18 mouse cellular contexts compared by ENCODE assay signal in genomic region chr13:24921281-24921680, GRCm38 (mm10). TPM values are rescaled to one million over a fixed set of nuclear protein-coding genes. Genes with fewer than 3 reads are reported as not detected.
A peak's percentile ranks its signal among the peaks of the same experiment; 100 is the strongest.
DNase-seq lines count a peak whose midpoint lies in the region; ATAC-seq and TF ChIP-seq lines count a peak whose summit lies in the region.
"Had no signal": no experiment of that assay in that cellular context is flagged by ENCODE, and none has a peak within 500 bp of the region (broad histone marks: within the 10 kb centered on the region; RNA-seq: fewer than 3 reads in every experiment).

No protein-coding gene starts in this region.

- H3K4me3 ChIP-seq in heart, adult 2 months, result no peak overlapping the region
- H3K4me3 ChIP-seq: forebrain, embryonic 10.5 days; hindbrain, embryonic 12.5 days; limb, embryonic 13.5 days had no signal

- H3K79me2 ChIP-seq in heart, adult 2 months (replicated peaks; ENCODE audit: control insufficient read depth, insufficient read depth, low read length), result no peaks in the 10 kb centered on the region

- no peak overlapping the region for H3K27ac ChIP-seq in heart, adult 2 months
- H3K27ac ChIP-seq: forebrain, embryonic 10.5 days; hindbrain, embryonic 12.5 days; limb, embryonic 13.5 days; liver, embryonic 14.5 days had no signal

- no peak overlapping the region for H3K9ac ChIP-seq in heart, adult 2 months (ENCODE audit: low read depth, low read length)
- H3K9ac ChIP-seq: hindbrain, embryonic 12.5 days; limb, embryonic 13.5 days; liver, embryonic 14.5 days had no signal

- 80% methylated on average over 6 of the region's 6 CpGs for WGBS in heart, adult 2 months

- H3K36me3 ChIP-seq in heart, adult 2 months (ENCODE audit: control insufficient read depth, insufficient read depth, low read length), result no peaks in the 10 kb centered on the region; the same call in 1 of the 2 replicates

- TF ChIP-seq EP300 in heart, adult 2 months (IDR thresholded peaks at IDR 0.05; ENCODE audit: insufficient read depth, low read depth, low read length), result no peak

- H3K4me1 ChIP-seq in heart, adult 2 months (ENCODE audit: control insufficient read depth, insufficient read depth, low read length), result no peaks in the 10 kb centered on the region
- H3K4me1 ChIP-seq: forebrain, embryonic 10.5 days; hindbrain, embryonic 12.5 days; limb, embryonic 13.5 days had no signal

- TF ChIP-seq POLR2A in heart, adult 2 months (IDR thresholded peaks at IDR 0.05; ENCODE audit: insufficient read depth, low read depth, low read length), result no peak

- H3K27me3 ChIP-seq in heart, adult 2 months (ENCODE audit: control insufficient read depth, insufficient read depth, low read length), result no peaks in the 10 kb centered on the region
- H3K27me3 ChIP-seq: hindbrain, embryonic 12.5 days; limb, embryonic 13.5 days had no signal

- no peak for TF ChIP-seq CTCF in heart, adult 2 months (IDR thresholded peaks at IDR 0.05)

- ATAC-seq in inflammation-experienced regulatory T-cells, adult 6 months, result peak; percentile 63

- intact Hi-C loops in heart, adult 2 months (cut with DNase I), result loop anchor here (2.0 to 10.0 kb wide), 3 partner anchors 39 to 438 kb away; no protein-coding TSS in a partner anchor

- DNase-seq in heart, adult 11 months, result peak; percentile 46
- DNase-seq in heart, adult 2 months, result no peak
- peak; percentile 65 for DNase-seq in CD4-positive helper T cell, adult 2 months (ENCODE audit: low read depth, low spot score)
- DNase-seq in thymus, postnatal 14 days, result peak; percentile 37
- DNase-seq in layer of hippocampus, adult 11-12 months (ENCODE audit: low spot score), result no peak
- no peak for DNase-seq in frontal cortex, postnatal 36 days (ENCODE audit: low spot score in 2 of 2)
- no peak for DNase-seq in testis, postnatal 14 days (ENCODE audit: low spot score)
- DNase-seq: adrenal gland, adult 2 months; cerebellum, adult 8-10 months; gastrocnemius, postnatal 14 days; heart, postnatal 10 days; kidney, postnatal 4 days; right cerebral cortex, postnatal 4 days had no signal

RNA-seq across cellular contexts. Expression of gene Aldh5a1, which starts 16.2 kb away (rescaled TPM):
- 10 to 100 TPM; 26.7 to 28.7 TPM for total RNA-seq in heart, adult 2 months (2021)
- polyA plus RNA-seq in heart, adult 2 months (2012; rRNA removed), result 9.6 and 16.2 TPM in 2 replicates
- polyA plus RNA-seq in inflammation-experienced regulatory T-cells, adult 6 months (2017; shearing (Covaris generic)), result under 1 TPM; 0.11 to 0.68 (median 0.57) TPM

RNA-seq across cellular contexts. Expression of gene Gpld1, which starts 21.7 kb away (rescaled TPM):
- total RNA-seq in heart, adult 2 months (2021), result 1 to 10 TPM; 2.1 to 2.7 TPM
- 0.98 and 1.6 TPM in 2 replicates for polyA plus RNA-seq in heart, adult 2 months (2012; rRNA removed)
- 1 to 10 TPM; 1.0 to 3.3 (median 1.9) TPM for polyA plus RNA-seq in inflammation-experienced regulatory T-cells, adult 6 months (2017; shearing (Covaris generic))

Comparison
In these comparisons a context has a peak if more than half of its experiments do, and no peak if none do; other contexts are left out.
1. DNase-seq: peak in heart, adult 11 months (single experiment), CD4-positive helper T cell, adult 2 months (single experiment) and thymus, postnatal 14 days (single experiment); none in heart, adult 2 months (0 of 2), layer of hippocampus, adult 11-12 months (single experiment), frontal cortex, postnatal 36 days (0 of 2) and testis, postnatal 14 days (single experiment).